Mouse (Mus musculus) CH12F3 (cell line): ENCODE results near the gene Enkd1.

Experiments used
- in situ Hi-C: fragments of 300-500 bp; cut with MboI; formaldehyde crosslinking; loops from 2 replicates; pipeline ENCODE4 v1.14.3; 2020; ENCODE audit warnings: low sequenced_read_pairs

Gene Enkd1

GRCm38 (mm10) chr8:105685325-105685724, 22.7 kb downstream of the Enkd1 start:
- in situ Hi-C loops, result no loop called here

DNA sequence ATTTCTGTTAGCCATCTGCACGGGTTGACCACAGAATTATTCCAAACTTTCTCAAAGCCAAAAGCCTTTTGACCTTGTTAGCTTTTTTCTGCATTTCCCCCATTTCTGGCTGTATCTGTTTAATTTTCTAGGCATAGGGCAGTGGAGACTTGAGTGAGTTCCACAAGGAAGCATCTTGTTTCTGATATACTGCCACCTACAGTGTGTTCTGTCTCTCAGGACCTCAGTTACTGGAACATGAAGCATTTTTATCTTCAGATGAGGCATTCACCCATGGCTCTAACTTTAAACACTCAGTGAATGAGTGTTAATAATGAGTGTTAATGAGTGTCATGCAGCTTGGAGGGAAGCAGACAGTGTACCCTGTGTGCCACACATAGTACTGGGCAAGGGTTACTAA, 30.1 kb downstream of the Enkd1 start:
- in situ Hi-C loops, result no loop called here

- in situ Hi-C loops, result no loop called here
Observed at GRCm38 (mm10) chr8:105661167-105661566, 46.8 kb downstream of the Enkd1 start.

- in situ Hi-C loops, result no loop called here
Observed at GRCm38 (mm10) chr8:105657641-105658040, 50.4 kb downstream of the Enkd1 start.
